Mouse (Mus musculus): ENCODE measurements around the gene Zim1. TPM values are rescaled to one million over a fixed set of nuclear protein-coding genes. Genes with fewer than 3 reads are reported as not detected.

The Zim1 gene
- polyA plus RNA-seq (2012; fragmentation: generic; extraction: Trizol), result not detected

GRCm38 (mm10) chr7:6696241-6697045 lies at the start of gene Zim1:
TSS of gene Zim1 (minus strand) at chr7:6696450.

DNA sequence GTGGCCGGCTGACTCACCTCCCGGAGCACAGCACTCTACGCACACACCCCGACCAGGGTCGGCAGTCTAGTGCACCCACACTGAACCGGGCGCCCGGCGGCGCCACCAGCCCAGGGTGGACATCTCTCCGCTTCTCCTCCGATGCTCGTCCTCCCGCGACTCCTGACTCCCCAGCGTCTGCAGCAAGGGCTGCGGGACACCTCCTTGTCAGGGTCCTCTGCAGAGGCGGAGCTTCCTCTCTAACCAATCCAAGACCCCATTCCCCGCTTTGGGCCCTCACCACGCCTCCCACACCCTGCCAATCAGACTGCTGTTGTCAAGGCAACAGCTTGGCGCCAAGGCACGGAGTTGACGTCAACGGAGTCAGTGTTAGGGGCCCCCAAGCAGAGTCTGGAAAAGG lies 34.0 kb upstream of the Zim1 start, which contains the start of the genes Peg3 and Usp29:
Gene Peg3, minus strand, starts transcription at position 191 of the 400 bp plus-strand sequence.
Gene Usp29, plus strand, starts transcription at position 338 of the 400 bp plus-strand sequence.

Other genes with a start within 250 kb of the Zim1 start
- gene Olfr1336, start 240.3 kb downstream of the Zim1 start, polyA plus RNA-seq (2012; fragmentation: generic; extraction: Trizol), result not detected
- not detected for gene Olfr1346, start 229.3 kb downstream of the Zim1 start, polyA plus RNA-seq (2012; fragmentation: generic; extraction: Trizol)
- not detected for gene Olfr5, start 209.5 kb downstream of the Zim1 start, polyA plus RNA-seq (2012; fragmentation: generic; extraction: Trizol)
- not detected for gene Olfr1347, start 196.7 kb downstream of the Zim1 start, polyA plus RNA-seq (2012; fragmentation: generic; extraction: Trizol)
- not detected for gene Olfr1348, start 187.7 kb downstream of the Zim1 start, polyA plus RNA-seq (2012; fragmentation: generic; extraction: Trizol)
- under 1 TPM in 1 of 2 experiments, not detected in 1; 0.02 TPM for gene Olfr1349, start 173.5 kb downstream of the Zim1 start, polyA plus RNA-seq (2012; fragmentation: generic; extraction: Trizol)
- gene Olfr1350, start 131.6 kb downstream of the Zim1 start, polyA plus RNA-seq (2012; fragmentation: generic; extraction: Trizol), result not detected
- gene Peg3, start 34.0 kb upstream of the Zim1 start, polyA plus RNA-seq (2012; fragmentation: generic; extraction: Trizol), result not detected
- gene Usp29, start 34.1 kb upstream of the Zim1 start, polyA plus RNA-seq (2012; fragmentation: generic; extraction: Trizol), result not detected

All from C3H10T1/2 (cell line).